Mouse (Mus musculus) neural tube, embryonic 14.5 days (tissue): Measurements from ENCODE around the gene Nsd2. TPM values are rescaled to one million over a fixed set of nuclear protein-coding genes. Genes with fewer than 3 reads are reported as not detected.

Source experiments
- ATAC-seq: fragments of 200-750 bp; cut with Nextera tagmentation; 2 replicates; pipeline ENCODE4 v1.8.0; 2017; ENCODE audit warnings: low read depth, mild to moderate bottlenecking, moderate TSS enrichment, moderate library complexity
- H3K27ac ChIP-seq: fragments of 300-500 bp; sonication (generic); 2 replicates; pipeline ENCODE4 v1.5.1; 2014; ENCODE audit warnings: low read depth, mild to moderate bottlenecking, control low read depth, low read length, moderate library complexity, mixed read lengths
- H3K27me3 ChIP-seq: fragments of 300-500 bp; sonication (generic); 2 replicates; pipeline ENCODE4 v1.6.1; 2014; ENCODE audit warnings: low read length; ENCODE audit not compliant: control insufficient read depth, insufficient read depth
- H3K36me3 ChIP-seq: fragments of 300-500 bp; sonication (generic); 2 replicates; pipeline ENCODE4 v1.6.1; 2014; ENCODE audit warnings: low read length, mixed read lengths; ENCODE audit not compliant: control insufficient read depth, insufficient read depth
- H3K4me1 ChIP-seq: fragments of 300-500 bp; sonication (generic); 2 replicates; pipeline ENCODE4 v1.6.1; 2014; ENCODE audit warnings: low read length; ENCODE audit not compliant: control insufficient read depth, insufficient read depth
- H3K4me2 ChIP-seq: fragments of 300-500 bp; sonication (generic); 2 replicates; pipeline ENCODE4 v1.6.1; 2014; ENCODE audit warnings: mild to moderate bottlenecking, low read depth, low read length, control low read depth
- H3K4me3 ChIP-seq: fragments of 300-500 bp; sonication (generic); 2 replicates; pipeline ENCODE4 v1.5.1; 2014; ENCODE audit warnings: low read depth, low read length, control low read depth, mixed read lengths
- H3K9ac ChIP-seq: fragments of 300-500 bp; sonication (generic); replicated peaks from 2 replicates; pipeline ENCODE4 v1.6.1; 2014; ENCODE audit warnings: low read depth, mild to moderate bottlenecking, control low read depth, low read length, mixed read lengths
- H3K9me3 ChIP-seq: fragments of 300-500 bp; sonication (generic); 2 replicates; pipeline ENCODE4 v1.6.1; 2016; ENCODE audit warnings: low read length; ENCODE audit not compliant: control insufficient read depth
- WGBS: fragments of 180-500 bp; shearing (Covaris S2); extraction: QIAGEN DNeasy Blood & Tissue Kit; methylation state at CpG from one replicate; pipeline ENCODE4 v1.1.7; 2014; 5-methylcytosine and 5-hydroxymethylcytosine counted together
- polyA plus RNA-seq: library from polyadenylated mRNA; unstranded; fragments of >200 nt; fragmentation: Nextera tagmentation; extraction: Ambion mirVana; gene quantifications from 2 replicates; pipeline ENCODE4 v1.2.1, GENCODE M21; 2014

Gene Nsd2
- polyA plus RNA-seq, result 104 and 109 TPM in 2 replicates

DNA sequence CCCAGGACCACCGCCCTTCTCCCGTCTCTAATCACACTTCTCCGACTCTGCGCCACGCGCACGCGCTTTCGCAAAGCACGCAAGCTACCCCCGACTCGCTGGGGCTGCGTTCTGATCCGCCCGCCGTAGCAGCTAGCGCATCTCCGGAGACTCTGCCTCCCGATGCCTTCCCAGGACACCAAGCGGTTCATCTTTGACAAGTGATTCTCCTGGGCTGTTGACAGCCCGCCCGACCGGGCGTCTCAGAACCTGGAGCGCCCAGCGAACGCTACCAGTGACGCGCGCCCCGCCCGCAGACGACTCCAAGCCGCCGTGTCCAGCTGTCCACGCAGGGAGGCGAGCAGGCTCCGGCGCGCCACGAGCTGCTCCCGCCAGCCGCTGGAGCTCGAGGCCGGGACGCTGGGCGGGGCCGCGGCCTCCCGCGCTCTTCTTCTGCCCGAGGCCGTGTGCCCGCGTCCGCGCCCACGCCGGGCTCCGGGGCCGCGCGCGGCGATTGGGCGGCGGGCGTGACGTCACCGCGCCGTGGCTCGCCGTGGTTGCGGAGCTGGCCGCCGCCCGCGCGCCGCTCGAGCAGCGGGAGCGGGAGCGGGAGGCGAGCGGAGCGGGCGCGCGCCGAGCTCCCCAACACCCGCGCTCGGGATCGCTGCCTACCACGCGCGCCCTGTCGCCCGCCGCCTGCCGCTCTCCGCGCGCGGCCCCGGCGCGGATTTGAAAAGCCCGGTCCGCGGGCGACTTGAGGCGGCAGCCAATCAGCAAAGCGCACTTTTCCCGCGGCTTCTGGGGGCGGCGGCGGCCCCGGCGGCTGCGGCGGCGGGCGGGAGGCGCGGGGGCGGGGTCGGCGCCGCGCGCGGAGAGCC is at the start of gene Nsd2:
TSS of gene Nsd2 (plus strand) at position 850 of the 857 bp plus-strand sequence.
- Histone ChIP-seq H3K9me3 (no peaks in the 10 kb centered on the region), H3K27ac (peak within 1 kb of the TSS; percentile 99), H3K9ac (peak within 1 kb of the TSS; percentile 99), H3K27me3 (no peaks in the 10 kb centered on the region; the same call in 1 of the 2 replicates), H3K36me3 (no peaks in the 10 kb centered on the region), H3K4me2 (peak within 1 kb of the TSS; percentile 85), H3K4me1 (peaks cover 36% of the 10 kb centered on the region), H3K4me3 (peak within 1 kb of the TSS; percentile 99)
- ATAC-seq, result peak; percentile 81
- WGBS, result under 1% methylated on average over 96 of the region's 136 CpGs

DNA sequence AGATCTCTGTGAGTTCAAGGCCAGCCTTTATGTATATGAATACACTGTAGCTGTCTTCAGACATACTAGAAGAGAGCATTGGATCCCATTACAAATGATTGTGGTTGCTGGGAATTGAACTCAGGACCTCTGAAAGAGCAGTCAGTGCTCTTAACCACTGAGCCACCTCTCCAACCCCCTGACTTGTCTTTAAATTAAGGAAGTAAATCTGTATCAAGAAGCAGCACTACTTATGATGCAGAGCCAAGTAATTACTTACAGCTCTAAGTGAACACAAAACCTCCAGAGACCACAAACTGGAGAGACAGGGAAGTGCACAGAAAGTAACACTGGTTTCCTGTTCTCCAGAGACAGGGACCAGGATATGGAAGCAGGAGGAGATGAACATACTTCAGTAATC is 43.3 kb upstream of the Nsd2 start:
- Histone ChIP-seq H3K4me2 (no peak overlapping the region), H3K9ac (no peak overlapping the region), H3K4me3 (no peak overlapping the region), H3K27ac (no peak overlapping the region), H3K9me3 (no peaks in the 10 kb centered on the region), H3K27me3 (no peaks in the 10 kb centered on the region), H3K36me3 (peaks cover 23% of the 10 kb centered on the region; the same call in 1 of the 2 replicates), H3K4me1 (peaks cover 11% of the 10 kb centered on the region; the same call in 1 of the 2 replicates)
- no peak for ATAC-seq

DNA sequence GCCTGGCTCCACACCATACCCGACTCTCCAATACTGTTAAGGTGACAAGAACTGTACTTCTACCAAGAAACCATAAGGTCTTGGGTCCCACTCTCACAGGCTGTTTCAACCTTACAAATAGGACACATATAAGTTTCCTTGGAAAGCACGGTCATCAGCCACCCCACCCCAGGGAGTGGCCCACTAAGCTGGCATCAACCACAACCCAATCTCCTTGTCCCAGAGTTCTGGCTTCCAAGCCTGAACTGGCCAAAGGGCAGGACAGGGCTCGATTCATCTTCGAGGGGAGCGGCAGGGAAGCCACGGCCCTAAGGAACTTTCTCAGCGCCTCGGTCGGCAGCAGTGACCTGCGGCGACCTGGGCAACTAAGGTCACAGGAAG is 38.6 kb upstream of the Nsd2 start:
- Histone ChIP-seq H3K4me1 (peaks cover 15% of the 10 kb centered on the region; the same call in 1 of the 2 replicates), H3K36me3 (peaks cover 10% of the 10 kb centered on the region; the same call in 1 of the 2 replicates), H3K4me2 (peak overlapping the region; percentile 79), H3K9ac (peak overlapping the region; percentile 87), H3K4me3 (peak overlapping the region; percentile 89), H3K27me3 (no peaks in the 10 kb centered on the region), H3K9me3 (no peaks in the 10 kb centered on the region), H3K27ac (peak overlapping the region; percentile 86)
- no peak for ATAC-seq
- WGBS, result 6% methylated on average over 11 of the region's 11 CpGs

DNA sequence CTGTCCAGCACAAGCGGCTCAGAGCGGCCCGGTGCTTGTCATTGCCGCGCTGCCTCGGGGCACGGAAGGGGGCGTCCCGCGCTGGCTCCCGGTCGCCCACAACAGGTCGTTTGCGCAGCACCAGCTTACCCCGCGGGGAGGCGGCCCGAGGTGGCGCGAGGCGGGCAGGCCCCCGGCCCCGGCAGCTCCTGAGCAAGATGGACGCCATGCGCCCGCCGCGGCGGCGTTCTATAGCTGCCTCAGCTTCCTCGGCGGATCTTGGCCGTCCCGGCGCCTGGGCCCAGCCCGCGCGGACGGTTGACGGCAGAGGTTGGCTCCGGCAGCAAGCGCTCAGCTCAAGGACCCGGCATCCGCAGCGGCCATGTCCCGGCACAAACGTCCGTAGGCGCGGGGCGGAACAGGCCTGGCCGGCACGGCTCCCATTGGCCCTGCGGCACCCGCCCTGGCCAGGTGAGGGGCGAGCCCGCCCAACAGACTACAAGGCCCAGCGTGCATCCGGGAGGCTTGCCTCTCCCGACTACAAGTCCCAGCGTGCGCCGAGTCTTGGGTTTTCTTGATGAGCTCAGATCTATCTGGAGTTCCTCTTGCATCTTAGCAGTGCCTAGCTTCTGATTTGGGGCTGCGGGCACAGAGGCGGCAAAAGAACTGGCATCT is 38.1 kb upstream of the Nsd2 start, which contains the start of gene Letm1:
TSS of gene Letm1 (minus strand) at position 473 of the 654 bp plus-strand sequence.
- Histone ChIP-seq H3K27me3 (no peaks in the 10 kb centered on the region), H3K4me1 (peaks cover 15% of the 10 kb centered on the region; the same call in 1 of the 2 replicates), H3K9ac (peak within 1 kb of the TSS; percentile 87), H3K27ac (peak within 1 kb of the TSS; percentile 86), H3K9me3 (no peaks in the 10 kb centered on the region), H3K4me2 (peak within 1 kb of the TSS; percentile 79), H3K4me3 (peak within 1 kb of the TSS; percentile 89), H3K36me3 (peaks cover 5% of the 10 kb centered on the region; the same call in 1 of the 2 replicates)
- under 1% methylated on average over 65 of the region's 65 CpGs for WGBS
- ATAC-seq, result peak; percentile 100

DNA sequence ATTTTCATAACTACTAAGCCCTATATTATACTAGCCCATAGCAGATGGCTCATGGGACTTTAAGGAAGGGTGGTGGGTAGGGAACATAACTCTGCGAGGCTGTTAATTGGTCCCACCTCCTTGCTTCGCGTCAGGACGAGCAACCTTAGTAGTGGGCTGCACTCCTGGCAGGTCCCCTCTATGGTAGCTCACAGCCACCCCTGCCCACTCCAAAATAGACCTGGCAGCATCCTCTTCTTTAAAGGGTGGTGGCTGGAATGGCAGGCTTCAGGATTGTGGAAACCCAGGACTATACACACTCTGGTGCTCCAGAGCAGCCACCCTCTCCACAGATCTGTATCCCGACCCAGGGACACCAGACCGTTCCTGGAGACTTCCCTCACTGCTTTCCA is 37.5 kb upstream of the Nsd2 start:
- Histone ChIP-seq H3K36me3 (no peaks in the 10 kb centered on the region), H3K9me3 (no peaks in the 10 kb centered on the region), H3K27me3 (no peaks in the 10 kb centered on the region), H3K27ac (no peak overlapping the region; the same call in 1 of the 2 replicates), H3K4me2 (peak overlapping the region; percentile 79), H3K4me1 (peaks cover 15% of the 10 kb centered on the region; the same call in 1 of the 2 replicates), H3K4me3 (peak overlapping the region; percentile 89), H3K9ac (peak overlapping the region; percentile 87)
- peak; percentile 80; the same call in 1 of the 2 replicates for ATAC-seq
- WGBS, result 9% methylated on average over 6 of the region's 6 CpGs

DNA sequence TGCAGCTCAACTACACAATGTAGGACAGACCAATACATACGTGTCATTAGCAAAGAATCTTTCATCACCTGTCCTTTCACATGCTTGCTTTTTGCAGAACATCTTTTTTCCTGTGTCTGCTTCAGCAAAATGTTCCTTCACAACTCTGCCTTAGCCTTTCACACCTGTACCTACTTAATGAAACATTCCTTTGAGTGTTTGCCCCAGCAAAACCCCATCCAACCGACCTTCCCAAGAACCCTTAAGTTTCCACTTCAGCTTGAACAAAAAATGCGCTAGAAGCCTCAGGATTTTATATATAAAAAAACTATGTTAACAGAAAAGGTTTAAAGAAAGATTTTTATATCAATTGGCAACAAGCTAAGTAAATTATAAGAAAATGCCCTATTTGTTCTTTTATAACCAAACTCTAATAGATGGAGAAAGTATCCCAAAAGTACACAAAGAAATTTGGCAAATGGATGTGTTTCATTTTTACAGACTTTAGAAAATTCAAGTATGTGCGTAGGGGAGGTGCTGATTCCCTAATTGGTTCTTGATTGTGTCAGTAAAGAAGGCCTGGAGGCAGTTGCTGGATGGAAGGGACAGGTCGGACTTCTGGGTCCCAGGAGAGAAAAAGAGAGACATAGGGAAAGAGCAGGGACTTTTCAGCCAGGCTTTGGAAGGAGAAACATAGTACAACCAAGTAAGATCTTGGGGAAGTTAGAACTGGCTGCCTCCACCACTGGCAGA is 28.4 kb upstream of the Nsd2 start:
- Histone ChIP-seq H3K9ac (no peak overlapping the region), H3K9me3 (no peaks in the 10 kb centered on the region), H3K4me1 (no peaks in the 10 kb centered on the region), H3K4me2 (no peak overlapping the region), H3K27ac (no peak overlapping the region), H3K4me3 (no peak overlapping the region), H3K36me3 (no peaks in the 10 kb centered on the region), H3K27me3 (no peaks in the 10 kb centered on the region)
- WGBS, result 85% methylated on average over 5 of the region's 5 CpGs
- no peak for ATAC-seq

DNA sequence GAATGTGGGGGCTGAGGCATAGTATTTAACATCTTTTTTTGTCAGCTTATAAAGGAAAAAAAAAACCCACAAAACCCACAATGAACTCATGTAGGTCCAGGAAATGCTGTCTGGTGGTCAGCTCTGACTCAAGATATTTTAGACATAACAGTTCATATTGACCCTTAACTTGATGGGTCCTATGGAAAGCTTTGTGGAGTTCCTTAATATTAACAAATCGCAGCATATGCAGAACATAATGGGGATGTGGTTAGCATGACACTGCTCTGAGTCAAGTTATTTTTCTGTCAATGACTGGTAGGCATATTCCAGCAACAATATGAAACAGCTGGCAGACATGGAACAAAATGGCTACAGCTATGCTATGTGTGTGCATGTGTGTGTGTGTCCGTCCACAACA is 17.2 kb upstream of the Nsd2 start:
- Histone ChIP-seq H3K4me2 (no peak overlapping the region), H3K27ac (no peak overlapping the region), H3K36me3 (no peaks in the 10 kb centered on the region), H3K9me3 (no peaks in the 10 kb centered on the region), H3K9ac (no peak overlapping the region), H3K4me3 (no peak overlapping the region), H3K4me1 (no peaks in the 10 kb centered on the region), H3K27me3 (no peaks in the 10 kb centered on the region)
- no peak for ATAC-seq
- whole genome bisulfite sequencing, result 86% methylated on average over 2 of the region's 2 CpGs

DNA sequence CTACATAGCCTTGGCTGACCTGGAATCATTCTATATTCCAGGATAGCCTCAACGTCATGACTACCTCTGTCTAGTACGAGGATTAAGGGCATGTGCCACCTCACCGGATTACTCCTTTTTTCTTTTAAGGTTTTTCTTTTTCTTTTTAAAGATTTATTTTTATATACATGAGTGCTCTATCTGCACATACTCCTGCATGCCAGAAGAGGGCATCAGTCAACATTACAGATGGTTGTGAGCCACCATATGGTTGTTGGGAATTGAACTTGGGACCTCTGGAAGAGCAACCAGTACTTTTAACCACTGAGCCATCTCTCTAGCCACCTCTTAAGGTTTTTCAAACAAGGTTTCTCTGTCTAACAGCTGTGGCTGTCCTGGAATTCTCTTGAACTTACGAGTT is 9.0 kb upstream of the Nsd2 start:
- Histone ChIP-seq H3K36me3 (no peaks in the 10 kb centered on the region), H3K27ac (no peak overlapping the region), H3K9ac (no peak overlapping the region), H3K9me3 (no peaks in the 10 kb centered on the region), H3K27me3 (no peaks in the 10 kb centered on the region), H3K4me1 (no peaks in the 10 kb centered on the region), H3K4me2 (no peak overlapping the region), H3K4me3 (no peak overlapping the region)
- no peak for ATAC-seq
- WGBS, result 90% methylated on average over 4 of the region's 4 CpGs
